ENCODE assay signal across 19 mouse cellular contexts in genomic region chr19:47406524-47406923, GRCm38 (mm10). TPM values are rescaled to one million over a fixed set of nuclear protein-coding genes. Genes with fewer than 3 reads are reported as not detected.
DNase-seq lines count a peak whose midpoint lies in the region; ATAC-seq lines count a peak whose summit lies in the region.
"Had no signal": no experiment of that assay in that cellular context is flagged by ENCODE, and none has a peak within 500 bp of the region (broad histone marks: within the 10 kb centered on the region; RNA-seq: fewer than 3 reads in every experiment).

No protein-coding gene starts in this region.

- 0 out of 2 replicates have a peak overlapping the region, but pooled peaks have one; percentile 21 for H3K27ac ChIP-seq in heart, embryonic 15.5 days
- no peak overlapping the region for H3K27ac ChIP-seq in heart, embryonic 11.5 days (ENCODE audit: low read depth, low read length)
- H3K27ac ChIP-seq in liver, embryonic 16.5 days (ENCODE audit: low read length) = peak overlapping the region; percentile 66
- H3K27ac ChIP-seq: forebrain, embryonic 15.5 days; hindbrain, embryonic 13.5 days; limb, embryonic 13.5 days; midbrain, embryonic 10.5 days had no signal

- DNase-seq in ZHBTc4 (ENCODE audit: low read depth, low spot score) = peak; percentile 39
- DNase-seq in gonadal fat pad, adult 2 months (ENCODE audit: low read depth) = peak; percentile 27
- no peak for DNase-seq in kidney, adult 9 months
- DNase-seq in kidney, postnatal 25 days = no peak
- DNase-seq: B cell, adult 2 months; cerebellum, adult 18-20 months; cerebellum, postnatal 36 days; heart, adult 18-20 months; heart, postnatal 10 days; right cerebral cortex, postnatal 25 days; thymus, postnatal 36 days had no signal

- peaks cover 2% of the 10 kb centered on the region; the same call in 1 of the 2 replicates for H3K36me3 ChIP-seq in heart, embryonic 15.5 days
- H3K36me3 ChIP-seq in heart, embryonic 11.5 days (ENCODE audit: control insufficient read depth, insufficient read depth, low read length) = no peaks in the 10 kb centered on the region
- H3K36me3 ChIP-seq in liver, embryonic 16.5 days (ENCODE audit: control insufficient read depth, insufficient read depth) = no peaks in the 10 kb centered on the region
- H3K36me3 ChIP-seq: forebrain, embryonic 15.5 days; hindbrain, embryonic 13.5 days; limb, embryonic 13.5 days; midbrain, embryonic 10.5 days had no signal

- no peak for ATAC-seq in heart, embryonic 15.5 days (replicated peaks; ENCODE audit: insufficient number of reproducible peaks, insufficient read depth, low FRiP score, low read depth)
- ATAC-seq in heart, embryonic 11.5 days (replicated peaks; ENCODE audit: insufficient number of reproducible peaks, low FRiP score, low TSS enrichment) = no peak
- ATAC-seq in liver, embryonic 16.5 days (ENCODE audit: low read depth) = peak; percentile 2; the same call in 1 of the 2 replicates
- ATAC-seq: forebrain, embryonic 15.5 days had no signal

- H3K27me3 ChIP-seq in heart, embryonic 15.5 days = no peaks in the 10 kb centered on the region
- no peaks in the 10 kb centered on the region for H3K27me3 ChIP-seq in heart, embryonic 11.5 days (ENCODE audit: control insufficient read depth, insufficient read depth, low read length)
- no peaks in the 10 kb centered on the region for H3K27me3 ChIP-seq in liver, embryonic 16.5 days (ENCODE audit: control insufficient read depth, insufficient read depth, low read depth, low read length)
- H3K27me3 ChIP-seq: forebrain, embryonic 15.5 days; hindbrain, embryonic 13.5 days; limb, embryonic 13.5 days had no signal

- peaks cover 63% of the 10 kb centered on the region for H3K4me1 ChIP-seq in heart, embryonic 15.5 days (replicated peaks)
- peaks cover 55% of the 10 kb centered on the region for H3K4me1 ChIP-seq in heart, embryonic 11.5 days (ENCODE audit: control insufficient read depth, insufficient read depth, low read length)
- H3K4me1 ChIP-seq in liver, embryonic 16.5 days (ENCODE audit: control insufficient read depth, low read depth, low read length) = peaks cover 44% of the 10 kb centered on the region
- H3K4me1 ChIP-seq: forebrain, embryonic 15.5 days had no signal

- no peaks in the 10 kb centered on the region for H3K9me3 ChIP-seq in heart, embryonic 15.5 days (replicated peaks)
- H3K9me3 ChIP-seq in heart, embryonic 11.5 days (replicated peaks; ENCODE audit: control insufficient read depth, low read length) = no peaks in the 10 kb centered on the region
- no peaks in the 10 kb centered on the region for H3K9me3 ChIP-seq in liver, embryonic 16.5 days (replicated peaks; ENCODE audit: control insufficient read depth, low read length)
- H3K9me3 ChIP-seq: forebrain, embryonic 15.5 days; hindbrain, embryonic 13.5 days; limb, embryonic 13.5 days; midbrain, embryonic 10.5 days had no signal

- H3K9ac ChIP-seq in heart, embryonic 15.5 days = no peak overlapping the region
- no peak overlapping the region for H3K9ac ChIP-seq in heart, embryonic 11.5 days (ENCODE audit: low read depth, low read length)
- no peak overlapping the region for H3K9ac ChIP-seq in liver, embryonic 16.5 days (ENCODE audit: low read depth, low read length)
- H3K9ac ChIP-seq: forebrain, embryonic 15.5 days; hindbrain, embryonic 13.5 days; limb, embryonic 13.5 days had no signal

- H3K4me3 ChIP-seq in heart, embryonic 15.5 days = no peak overlapping the region
- H3K4me3 ChIP-seq in heart, embryonic 11.5 days (ENCODE audit: low read depth, low read length) = no peak overlapping the region
- no peak overlapping the region for H3K4me3 ChIP-seq in liver, embryonic 16.5 days (ENCODE audit: low read depth, low read length)
- H3K4me3 ChIP-seq: erythroblast, embryonic 14.5 days; forebrain, embryonic 15.5 days; hindbrain, embryonic 13.5 days; limb, embryonic 13.5 days; midbrain, embryonic 10.5 days had no signal

- H3K4me2 ChIP-seq in heart, embryonic 15.5 days = no peak overlapping the region
- no peak overlapping the region for H3K4me2 ChIP-seq in heart, embryonic 11.5 days
- no peak overlapping the region for H3K4me2 ChIP-seq in liver, embryonic 16.5 days (ENCODE audit: low read depth, low read length)
- H3K4me2 ChIP-seq: forebrain, embryonic 15.5 days; hindbrain, embryonic 13.5 days; limb, embryonic 13.5 days had no signal

- WGBS in heart, embryonic 15.5 days = 52% methylated on average over 6 of the region's 6 CpGs
- WGBS in heart, embryonic 11.5 days (ENCODE audit: insufficient replicate concordance) = 53% methylated on average over 6 of the region's 6 CpGs
- WGBS in liver, embryonic 16.5 days (ENCODE audit: insufficient replicate concordance) = 40% methylated on average over 6 of the region's 6 CpGs

RNA-seq across cellular contexts. Expression of gene Sh3pxd2a, which starts 57.7 kb away (rescaled TPM):
- polyA plus RNA-seq in heart, embryonic 15.5 days (2015; fragmentation: Nextera tagmentation; extraction: Ambion mirVana) = 5.3 and 7.2 TPM in 2 replicates
- polyA plus RNA-seq in heart, embryonic 11.5 days (2014; fragmentation: Nextera tagmentation; extraction: Ambion mirVana) = 6.9 and 10.1 TPM in 2 replicates
- polyA plus RNA-seq in gonadal fat pad, adult 2 months (2012; rRNA removed) = 45.5 and 48.1 TPM in 2 replicates
- 0.64 and 0.65 TPM in 2 replicates for polyA plus RNA-seq in liver, embryonic 16.5 days (2015; fragmentation: Nextera tagmentation; extraction: Ambion mirVana)

Comparison
In these comparisons a context has a peak if more than half of its experiments do, and no peak if none do; other contexts are left out.
1. DNase-seq: peak in ZHBTc4 (single experiment) and gonadal fat pad, adult 2 months (single experiment); none in kidney, adult 9 months (single experiment) and kidney, postnatal 25 days (0 of 2).